Mouse (Mus musculus) subcutaneous adipose tissue, adult 2 months (tissue): Measurements from ENCODE around the gene Zfp442. TPM values are rescaled to one million over a fixed set of nuclear protein-coding genes. Genes with fewer than 3 reads are reported as not detected.

Source experiments
- polyA plus RNA-seq: library from polyadenylated mRNA; depleted of rRNA; stranded (reverse); fragments of >200 nt; gene quantifications from 2 replicates; pipeline ENCODE4 v1.2.3, GENCODE M21; 2012; ENCODE audit warnings: low replicate concordance; rRNA removed

Gene Zfp442
- polyA plus RNA-seq, result 0.27 and 0.55 TPM in 2 replicates

GRCm38 (mm10) chr2:150451180-150451919, at the start of gene Zfp442:
Zfp442 (minus strand) TSS chr2:150451486.

GRCm38 (mm10) chr2:150484939-150485778, 33.9 kb upstream of the Zfp442 start, which contains the start of gene Zfp345:
Zfp345 (minus strand) TSS chr2:150485091.

GRCm38 (mm10) chr2:150362113-150362877, 89.0 kb downstream of the Zfp442 start, which contains the start of gene 3300002I08Rik:
3300002I08Rik (minus strand) TSS chr2:150362765.

Other genes with a start within 250 kb of the Zfp442 start
- 0.53 and 1.3 TPM in 2 replicates for gene Zfp937, start 233.4 kb downstream of the Zfp442 start, polyA plus RNA-seq
- gene Gm21994, start 195.9 kb downstream of the Zfp442 start, polyA plus RNA-seq, result 0.40 and 0.58 TPM in 2 replicates
- not detected in 2 replicates for gene Gm14124, start 194.0 kb downstream of the Zfp442 start, polyA plus RNA-seq
- not detected in 2 replicates for gene Gm10130, start 127.8 kb downstream of the Zfp442 start, polyA plus RNA-seq
- gene 3300002I08Rik, start 88.7 kb downstream of the Zfp442 start, polyA plus RNA-seq, result 2.2 and 3.1 TPM in 2 replicates
- gene Zfp345, start 33.6 kb upstream of the Zfp442 start, polyA plus RNA-seq, result 0.04 TPM in 1 of 2 replicates, not detected in the other
- gene Cst7, start 118.9 kb upstream of the Zfp442 start, polyA plus RNA-seq, result 0.53 and 5.3 TPM in 2 replicates
- gene Apmap, start 157.1 kb upstream of the Zfp442 start, polyA plus RNA-seq, result 140 and 172 TPM in 2 replicates
- 22.0 and 29.8 TPM in 2 replicates for gene Acss1, start 217.0 kb upstream of the Zfp442 start, polyA plus RNA-seq
- gene Vsx1, start 237.9 kb upstream of the Zfp442 start, polyA plus RNA-seq, result not detected in 2 replicates